Mouse (Mus musculus): Measurements from ENCODE around the gene Gm49510.

The Gm49510 gene

DNA sequence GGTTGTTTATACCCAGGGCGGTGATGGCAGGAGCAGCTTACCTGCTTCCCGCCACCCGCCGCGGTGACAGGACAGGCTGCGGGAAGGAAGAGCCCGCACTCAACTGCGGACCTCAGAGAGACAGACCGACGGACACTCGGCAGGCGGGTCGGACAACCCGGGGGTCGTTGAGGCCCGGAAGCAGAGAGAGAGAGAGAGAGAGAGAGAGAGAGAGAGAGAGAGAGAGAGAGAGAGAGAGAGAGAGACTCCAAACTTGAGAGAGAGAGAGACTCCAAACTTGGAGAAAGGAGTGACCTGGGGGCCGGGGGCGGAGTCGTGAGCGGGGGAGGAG is at the start of gene Gm49510:
Gm49510 (plus strand) TSS at position 259 of the 331 bp plus-strand sequence.
- peak; percentile 32 for DNase-seq (ENCODE audit: extremely low spot score, low spot score)

DNA sequence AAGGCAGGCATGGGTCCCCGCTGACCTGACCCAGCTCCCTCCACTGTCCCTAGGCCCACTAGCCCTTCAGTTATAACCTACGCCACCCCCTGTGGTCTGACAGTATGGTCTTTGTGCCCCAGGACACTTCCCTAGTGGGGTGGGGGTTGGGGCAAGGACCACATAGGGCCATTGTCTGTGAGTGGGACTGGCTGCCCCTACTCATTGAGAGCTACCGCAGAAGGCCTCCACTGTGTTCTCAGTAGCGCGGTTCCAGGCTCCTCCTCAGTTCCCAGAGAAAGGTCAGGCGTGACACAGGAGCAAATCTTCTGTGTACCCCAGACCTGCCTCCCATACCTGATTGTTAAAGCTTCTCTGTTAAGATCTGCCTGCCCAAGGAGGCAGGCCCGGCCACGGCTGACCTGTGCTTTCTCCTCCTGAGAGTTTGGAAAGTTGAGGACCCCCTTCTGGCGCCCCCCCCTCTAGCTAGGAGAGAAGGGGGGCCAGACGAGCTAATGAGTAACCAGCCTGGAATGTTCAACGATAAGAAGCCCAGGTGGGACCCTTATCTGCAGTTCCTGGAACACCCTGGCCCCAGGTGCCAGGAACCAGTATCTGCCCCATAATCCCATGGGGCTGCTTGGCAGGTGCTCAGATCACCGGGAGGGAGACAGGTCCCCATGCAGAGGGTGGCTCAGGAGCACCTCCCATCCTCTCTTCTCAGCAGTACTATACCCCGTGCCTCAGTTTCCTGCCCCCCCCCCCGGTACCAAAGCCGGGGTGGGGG is 49.2 kb upstream of the Gm49510 start:
- no peak for DNase-seq (ENCODE audit: extremely low spot score, low spot score)

DNA sequence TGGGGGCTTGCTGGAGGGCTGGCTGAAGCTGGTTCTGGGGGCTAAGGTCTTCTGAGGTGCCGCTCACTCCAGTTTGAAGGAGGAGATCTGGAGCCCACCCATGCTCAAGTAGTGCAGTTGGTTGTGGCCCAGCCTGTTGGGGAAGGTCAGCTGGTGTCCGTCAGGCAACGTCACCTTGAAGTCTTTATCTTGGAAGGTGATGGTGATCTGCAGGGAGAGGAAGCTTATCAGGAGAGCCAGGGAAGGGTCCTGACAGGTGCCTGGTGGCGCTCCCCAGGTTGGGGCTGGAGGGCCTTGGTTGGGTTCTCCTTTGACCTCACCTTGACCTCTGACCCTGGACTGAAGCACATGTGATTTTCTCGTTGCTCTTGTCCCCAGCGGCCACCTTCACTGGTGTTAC is 48.5 kb upstream of the Gm49510 start:
- no peak for DNase-seq (ENCODE audit: extremely low spot score, low spot score)

DNA sequence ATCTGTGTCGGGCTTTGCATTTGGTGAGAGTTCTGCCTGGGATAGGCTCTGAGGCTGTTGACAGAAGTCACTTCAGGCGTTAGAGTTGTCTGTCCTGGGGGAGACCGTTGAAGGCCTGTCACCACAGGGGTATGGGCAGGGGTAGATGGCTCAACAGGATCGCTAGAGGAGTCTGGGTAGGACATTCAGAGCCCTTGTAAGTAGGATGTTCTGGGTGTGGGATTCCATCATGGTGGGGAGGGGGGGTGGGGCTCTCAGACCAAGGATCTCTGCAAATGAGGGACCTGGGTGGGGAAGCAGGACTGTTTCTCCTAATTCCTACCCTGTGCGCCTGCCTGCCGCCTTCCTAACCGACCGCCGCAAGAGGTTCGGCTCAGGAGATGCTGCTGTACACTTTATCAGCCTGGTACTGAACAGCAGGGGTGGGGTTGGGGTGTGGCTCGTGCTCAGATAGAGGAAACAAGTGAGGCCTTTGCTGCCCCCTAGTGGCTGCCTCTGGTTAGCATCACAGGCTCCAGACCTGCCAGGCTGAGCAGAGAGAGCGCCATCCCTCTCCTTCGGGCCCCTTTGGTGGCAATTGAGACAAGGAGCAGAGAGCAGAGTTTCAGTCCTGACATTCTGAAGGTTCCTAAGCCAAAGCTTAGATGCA is 47.8 kb upstream of the Gm49510 start:
- peak; percentile 95 for DNase-seq (ENCODE audit: extremely low spot score, low spot score)

DNA sequence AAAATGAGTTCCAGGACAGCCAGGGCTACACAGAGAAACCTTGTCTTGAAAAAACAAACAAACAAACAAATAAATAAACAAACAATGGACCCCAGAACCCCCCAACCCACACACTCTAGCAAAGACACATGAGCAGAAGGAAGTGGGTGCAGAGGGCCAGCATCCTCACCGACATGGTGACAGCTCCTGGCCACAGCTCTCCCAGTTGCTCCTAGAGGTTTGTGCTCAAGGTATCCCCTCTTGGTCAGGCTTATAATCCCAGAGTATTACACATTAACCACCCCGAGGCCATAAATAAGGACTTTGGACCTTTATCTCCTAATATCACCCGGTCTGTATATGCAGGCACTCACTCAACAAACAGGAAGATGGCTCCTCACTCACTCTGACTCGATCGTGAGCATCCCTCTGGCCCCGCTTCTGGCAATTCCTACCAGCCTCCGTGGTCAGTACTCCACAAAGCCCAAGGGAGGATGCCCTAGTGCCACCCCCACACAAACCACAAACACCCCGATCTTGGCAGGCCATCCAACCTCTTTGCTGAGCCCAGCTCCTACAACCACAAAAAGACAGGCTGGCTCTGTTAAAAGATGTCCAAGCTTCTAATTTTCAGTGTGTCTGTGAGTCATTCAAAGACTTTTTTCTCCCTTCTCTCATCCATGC is 44.0 kb upstream of the Gm49510 start, which contains the start of gene Lgals2:
Lgals2 (minus strand) TSS at position 227 of the 663 bp plus-strand sequence.
- no peak for DNase-seq (ENCODE audit: extremely low spot score, low spot score)

DNA sequence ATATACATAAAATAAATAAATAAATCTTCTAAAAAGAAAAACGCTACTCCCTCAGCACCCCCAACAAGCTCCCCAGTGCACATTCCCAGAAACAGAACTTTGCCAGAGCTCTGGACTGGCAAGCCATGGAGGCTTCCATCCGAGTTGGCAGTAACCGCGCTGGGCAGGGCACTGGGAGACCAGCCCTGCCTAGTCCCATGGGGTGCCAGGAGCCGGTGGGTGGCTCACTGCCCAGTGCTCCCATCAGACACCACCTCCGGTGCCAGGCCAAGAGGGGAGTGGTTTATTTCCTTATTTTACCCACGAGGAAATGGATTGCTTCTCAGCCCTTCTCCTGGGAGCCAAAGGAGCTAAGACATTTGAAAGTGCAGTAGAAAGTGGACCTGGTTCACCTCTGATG is 42.5 kb upstream of the Gm49510 start:
- no peak for DNase-seq (ENCODE audit: extremely low spot score, low spot score)

DNA sequence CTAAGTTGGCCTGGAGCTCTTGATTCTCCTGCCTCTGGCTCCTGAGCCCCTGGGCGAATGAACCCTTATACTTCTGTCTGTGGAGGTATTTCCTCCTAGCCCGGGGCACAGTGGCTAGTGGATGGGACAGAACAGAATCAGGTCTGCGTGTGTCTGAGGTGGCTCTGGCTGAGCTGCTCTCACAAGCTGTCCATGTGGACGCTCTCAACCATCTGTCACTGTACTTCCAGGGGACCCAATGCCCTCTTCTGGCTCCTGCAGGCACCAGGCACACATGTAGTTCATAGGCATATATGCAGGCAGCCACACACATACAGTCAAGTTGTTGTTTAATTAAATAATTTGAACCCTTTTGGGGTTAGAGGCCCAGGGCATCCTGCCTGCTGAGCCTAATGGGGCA is 40.2 kb upstream of the Gm49510 start:
- no peak for DNase-seq (ENCODE audit: extremely low spot score, low spot score)

DNA sequence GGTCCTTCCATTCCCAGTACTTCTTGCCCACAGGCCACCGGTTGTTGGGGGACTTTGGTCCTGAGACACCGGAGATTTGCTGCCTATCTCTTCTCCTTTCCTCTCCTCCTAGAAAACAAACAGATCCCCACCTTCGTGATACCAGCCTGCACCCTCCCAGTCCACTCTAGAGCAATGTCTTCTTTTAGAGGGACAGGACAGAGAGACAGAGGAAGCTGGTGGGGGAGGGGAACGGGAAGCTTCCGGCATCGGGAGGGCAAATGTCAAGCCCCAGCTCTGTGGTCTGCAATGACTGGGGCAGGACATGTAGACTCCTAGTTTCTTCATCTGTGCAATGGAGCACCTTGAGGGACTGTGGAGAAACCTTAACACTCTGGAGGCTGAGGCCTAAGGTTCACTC is 39.8 kb upstream of the Gm49510 start:
- DNase-seq (ENCODE audit: extremely low spot score, low spot score), result no peak

DNA sequence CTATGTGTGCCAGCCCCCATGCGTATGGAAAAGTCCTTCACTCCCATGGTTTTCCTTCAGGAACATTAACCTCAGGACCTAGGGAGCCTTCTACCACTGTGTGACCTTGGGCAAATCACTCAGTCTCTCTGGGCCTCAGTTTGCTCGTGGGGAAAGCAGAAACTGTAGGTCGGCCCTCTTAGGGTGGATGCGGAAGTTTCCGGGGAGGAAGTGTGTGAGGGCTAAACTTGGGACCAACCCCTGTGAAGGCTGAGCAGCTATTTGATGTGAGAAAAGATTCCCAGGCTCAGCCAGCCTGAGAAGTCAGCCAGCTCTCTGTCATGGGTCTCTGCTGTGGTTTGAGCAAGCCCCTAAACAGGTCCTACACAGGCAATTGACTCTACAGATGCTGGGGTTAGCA is 37.2 kb upstream of the Gm49510 start:
- no peak for DNase-seq (ENCODE audit: extremely low spot score, low spot score)

DNA sequence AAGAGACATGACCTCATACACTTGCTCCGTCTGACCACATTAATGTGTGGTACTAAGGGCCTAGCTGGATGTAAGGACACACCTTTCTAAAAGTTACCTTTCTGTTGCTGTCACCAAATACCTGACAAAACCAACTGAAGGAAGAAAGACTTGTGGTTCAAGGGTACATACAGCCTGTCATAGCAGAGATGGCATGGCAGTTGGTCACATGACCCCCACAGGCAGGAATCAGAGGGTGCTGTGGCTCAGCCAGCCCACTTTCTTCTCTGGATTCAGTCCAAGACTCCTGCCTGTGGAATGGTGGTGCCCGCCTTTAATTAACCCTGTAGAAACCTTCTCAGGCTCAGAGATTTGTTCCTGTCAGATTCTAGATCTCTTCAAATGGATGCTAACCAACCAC is 36.3 kb upstream of the Gm49510 start:
- DNase-seq (ENCODE audit: extremely low spot score, low spot score), result no peak

DNA sequence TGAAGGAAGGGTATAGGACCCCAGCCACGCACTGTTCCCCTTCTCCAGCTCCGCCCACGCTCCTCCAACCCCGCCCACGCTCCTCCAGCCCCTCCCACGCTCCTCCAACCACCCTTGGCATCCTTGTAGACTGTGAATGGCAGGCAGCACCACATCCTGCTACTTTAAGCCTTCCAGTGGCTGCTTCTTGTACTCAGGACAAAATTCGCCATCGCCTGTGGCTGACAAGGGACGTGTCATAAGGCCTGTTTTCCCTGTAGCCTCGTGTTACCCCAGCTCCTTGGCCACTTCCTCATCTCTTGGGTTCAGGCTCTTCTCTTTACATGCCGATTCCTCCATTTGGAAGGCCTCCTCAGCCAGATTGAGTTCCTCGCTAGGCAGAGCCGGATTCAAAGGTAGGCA is 35.6 kb upstream of the Gm49510 start:
- DNase-seq (ENCODE audit: extremely low spot score, low spot score), result no peak

DNA sequence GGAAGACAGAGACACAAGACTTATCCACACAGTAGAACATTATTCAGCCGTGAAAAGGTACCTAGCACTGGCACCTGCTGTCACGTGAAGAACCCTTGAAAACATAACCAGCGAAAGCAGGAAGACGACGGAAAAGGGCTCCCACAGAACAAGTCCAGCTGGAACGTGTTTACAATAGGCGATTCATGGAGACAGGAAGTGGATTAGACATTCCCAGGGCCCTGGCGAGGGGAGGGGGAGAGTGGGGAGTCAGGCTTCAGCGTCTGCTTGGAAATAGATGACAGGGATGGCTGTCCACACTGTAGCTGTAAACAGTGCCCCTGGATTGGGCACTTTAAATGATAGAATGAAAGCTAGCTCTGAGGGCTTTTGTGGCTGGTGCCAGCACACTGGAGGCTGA is 31.1 kb upstream of the Gm49510 start:
- DNase-seq (ENCODE audit: extremely low spot score, low spot score), result peak; percentile 46

DNA sequence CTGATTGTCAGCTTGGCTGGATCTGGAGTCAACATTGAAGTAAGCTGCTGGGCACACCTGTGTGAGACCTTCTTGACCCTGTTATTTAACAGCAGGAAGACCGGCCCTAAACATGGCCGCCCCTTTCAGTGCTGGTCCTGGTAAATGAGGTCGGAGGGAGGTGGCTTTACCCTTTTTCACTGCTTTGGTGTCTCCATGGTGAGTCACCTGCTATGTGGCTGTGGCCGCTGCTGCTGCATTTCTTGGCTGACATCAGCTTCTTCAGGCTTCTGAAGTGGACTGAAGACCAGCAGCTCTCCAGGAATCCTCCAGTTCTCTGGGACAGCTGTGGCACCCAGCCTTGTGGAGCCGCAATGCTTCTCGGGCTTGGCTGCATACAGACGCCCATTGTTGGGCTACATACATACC is 30.6 kb upstream of the Gm49510 start:
- DNase-seq (ENCODE audit: extremely low spot score, low spot score), result no peak

DNA sequence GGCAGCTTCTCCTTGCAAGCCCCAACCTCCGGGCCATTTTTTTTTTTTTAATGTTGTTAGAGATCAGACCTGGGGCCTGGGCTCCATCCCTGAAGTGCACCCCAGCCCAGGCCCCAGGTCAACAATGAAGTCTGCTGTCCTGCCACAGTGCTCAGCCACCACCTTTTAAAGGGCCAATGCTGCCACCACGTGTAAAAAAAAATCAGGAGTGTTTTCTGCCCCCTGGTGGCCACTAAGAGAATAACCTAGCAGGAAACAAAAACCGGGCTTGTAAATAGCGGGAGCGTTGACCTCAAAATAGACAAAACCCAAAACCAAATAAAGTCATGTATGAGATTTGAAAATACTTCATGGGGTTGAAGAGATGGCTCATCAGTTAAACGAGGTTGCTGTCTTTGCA is 29.7 kb upstream of the Gm49510 start:
- peak; percentile 33 for DNase-seq (ENCODE audit: extremely low spot score, low spot score)

DNA sequence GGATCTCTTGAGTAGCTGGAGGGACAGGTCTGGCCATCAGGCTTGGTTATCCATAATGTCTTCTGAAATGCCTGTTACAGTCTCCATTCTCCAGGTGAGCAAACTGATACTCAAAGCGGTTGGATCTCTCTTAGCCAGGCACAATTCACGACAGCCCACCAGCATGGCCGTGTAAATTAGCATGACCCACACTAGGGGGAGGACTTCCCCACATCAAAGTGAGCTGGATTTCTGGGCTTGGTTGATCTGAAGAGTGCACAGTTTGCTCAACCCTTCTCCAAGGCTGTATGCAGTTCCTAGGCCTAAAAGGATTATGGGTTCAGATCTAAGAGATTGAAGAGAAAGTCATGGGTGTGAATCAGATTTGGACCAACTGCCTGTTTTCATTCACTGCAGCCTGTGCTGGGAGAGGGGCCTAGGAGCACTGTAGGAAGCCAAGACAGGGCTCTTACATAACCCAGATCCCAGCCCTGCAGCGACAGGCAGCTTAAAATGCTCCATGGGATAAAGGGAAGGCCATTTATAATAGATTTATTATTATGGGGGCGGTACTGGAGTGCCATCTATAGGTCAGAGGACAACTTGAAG is 27.4 kb upstream of the Gm49510 start:
- DNase-seq (ENCODE audit: extremely low spot score, low spot score), result no peak

DNA sequence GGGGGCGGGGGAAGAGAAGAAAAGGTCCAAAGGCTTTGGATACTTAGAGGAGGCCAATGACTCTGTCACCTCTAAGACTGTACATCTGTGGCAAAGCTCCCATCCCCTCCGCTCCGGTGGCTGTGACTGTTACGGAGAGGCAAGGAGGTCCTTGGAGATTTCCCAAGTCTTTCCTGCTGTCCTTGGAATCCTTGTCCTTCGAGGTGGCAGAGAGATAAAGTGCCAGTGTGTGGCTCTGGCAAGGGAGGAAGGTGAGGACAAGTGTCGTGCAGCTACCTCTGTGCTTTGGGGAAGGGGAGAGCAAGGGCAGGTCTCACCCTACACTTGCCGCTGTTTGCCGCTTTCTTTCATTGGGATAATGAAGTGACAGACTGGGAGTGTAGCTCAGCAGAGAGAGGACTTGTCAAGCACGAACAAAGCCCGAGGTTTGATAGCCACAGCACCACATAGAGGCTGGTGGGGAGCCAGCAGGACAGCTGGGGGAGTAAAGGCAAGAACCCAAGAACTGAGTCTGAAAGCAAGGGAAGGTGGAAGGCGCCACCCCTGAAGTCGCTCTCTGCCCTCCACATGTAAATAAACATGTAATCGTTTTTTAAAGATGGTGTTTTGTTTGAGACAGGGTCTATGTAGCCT is 25.5 kb upstream of the Gm49510 start:
- no peak for DNase-seq (ENCODE audit: extremely low spot score, low spot score)

DNA sequence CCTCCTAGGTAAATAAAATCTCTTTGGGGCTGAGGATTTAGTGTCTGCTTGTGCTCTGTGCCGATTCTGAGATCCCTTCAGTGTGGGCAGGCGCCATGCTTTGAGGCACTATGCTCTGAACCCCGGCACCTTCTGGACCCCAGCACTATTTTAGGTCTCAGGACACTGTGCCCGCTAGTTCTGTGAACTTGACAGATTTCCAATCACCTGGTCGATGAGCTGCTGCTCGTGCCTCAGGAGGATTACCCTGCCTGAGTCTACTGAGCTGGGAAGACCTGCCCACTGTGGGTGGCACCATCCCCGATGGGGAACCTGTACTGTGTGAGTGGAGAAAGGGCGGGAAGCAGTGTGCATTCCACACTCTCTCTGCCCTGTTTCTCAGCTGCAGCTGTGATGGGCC is 24.5 kb upstream of the Gm49510 start:
- no peak for DNase-seq (ENCODE audit: extremely low spot score, low spot score)

DNA sequence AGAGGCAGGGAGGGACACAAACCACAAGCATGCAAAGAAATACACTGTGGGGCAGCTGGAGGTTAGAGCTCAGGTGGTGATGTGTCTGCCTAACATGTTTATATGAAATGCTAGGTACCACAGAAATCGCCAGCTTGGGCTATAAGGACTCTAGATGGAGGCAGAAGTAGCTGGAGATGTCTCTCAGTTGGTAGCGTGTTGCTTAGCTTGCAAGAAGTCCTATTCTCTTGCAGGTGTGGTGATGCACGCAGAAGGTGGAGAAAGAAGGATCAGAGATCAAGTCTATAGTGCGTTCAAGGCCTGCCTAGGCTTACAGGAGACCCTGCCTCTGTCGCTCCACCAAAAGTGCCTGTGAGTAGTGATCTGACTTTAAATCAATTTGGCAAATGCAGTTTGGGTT is 23.9 kb upstream of the Gm49510 start:
- no peak for DNase-seq (ENCODE audit: extremely low spot score, low spot score)

DNA sequence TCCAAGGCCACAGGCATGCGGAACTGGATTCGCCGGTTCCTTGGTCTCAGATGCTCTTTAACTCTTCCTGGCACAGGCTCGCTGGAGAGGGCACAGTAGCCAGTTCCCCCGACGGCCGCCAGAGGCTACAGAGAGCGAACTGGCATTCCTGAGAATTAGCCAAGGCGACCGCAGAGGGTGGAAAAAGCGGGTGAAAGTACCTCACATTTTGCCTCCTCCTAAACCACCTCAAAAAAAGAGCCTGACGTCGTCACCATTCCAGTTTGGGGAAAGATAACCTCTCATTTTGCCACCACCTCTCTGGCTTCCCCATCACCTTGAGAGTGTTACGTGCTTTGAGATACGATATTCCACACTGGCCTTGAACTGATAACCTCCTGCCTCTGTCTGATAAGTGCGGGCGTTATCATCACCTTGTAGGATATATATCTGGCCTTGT is 23.2 kb upstream of the Gm49510 start:
- DNase-seq (ENCODE audit: extremely low spot score, low spot score), result peak; percentile 85

DNA sequence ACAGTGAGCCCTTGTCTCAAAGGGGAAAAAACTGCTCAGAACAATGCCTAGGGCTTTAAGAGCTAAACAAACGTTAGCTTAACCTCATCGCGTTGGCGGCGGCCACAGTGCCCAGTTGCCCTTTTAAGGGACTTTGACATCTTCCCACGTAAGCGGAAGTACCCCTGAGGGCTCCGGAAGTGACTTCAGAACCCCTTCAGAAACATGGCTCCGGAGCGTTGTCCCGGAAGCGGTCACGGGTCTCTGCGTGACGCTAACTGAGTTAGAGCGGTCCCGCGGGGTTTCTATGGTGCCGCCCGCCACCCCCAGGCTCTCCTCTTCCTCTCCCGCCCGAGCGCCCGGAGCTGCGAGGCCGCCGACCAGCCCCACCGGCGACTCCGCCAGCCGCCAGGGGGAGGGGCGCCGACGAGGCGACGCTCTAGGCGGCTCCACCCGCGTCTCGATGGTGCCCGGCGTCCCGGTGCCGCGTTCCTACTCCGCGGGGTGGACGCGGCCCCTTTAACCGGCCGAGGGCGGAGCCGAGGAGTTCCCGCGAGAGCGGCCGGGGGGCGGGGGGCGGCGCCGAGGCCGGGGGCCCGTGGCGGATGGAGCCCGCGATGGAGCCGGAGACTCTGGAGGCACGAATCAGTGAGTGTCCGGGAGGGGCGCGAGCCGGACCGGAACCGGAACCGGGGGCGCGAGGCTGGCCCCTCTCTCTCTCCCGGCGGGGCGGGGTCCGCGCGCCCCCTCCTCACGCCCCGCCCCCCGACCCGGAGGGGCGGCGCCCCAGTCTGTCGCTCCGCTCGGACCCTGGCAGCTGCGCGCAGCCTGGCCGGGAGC is 22.3 kb upstream of the Gm49510 start, which contains the start of gene Gga1:
Gga1 (plus strand) TSS at position 200 of the 819 bp plus-strand sequence.
- DNase-seq (ENCODE audit: extremely low spot score, low spot score), result peak; percentile 97
